Mouse (Mus musculus) spleen, adult 2 months (tissue): Measurements from ENCODE around the gene Ddc. TPM values are rescaled to one million over a fixed set of nuclear protein-coding genes. Genes with fewer than 3 reads are reported as not detected.

Source experiments
- DNase-seq, 2 experiments: peaks; one replicate each; pipeline versions ENCODE4 v3.0.0 to v3.0.0-alpha.2; 2012 to 2021; ENCODE audit warnings: low spot score in 2 of 2, low read depth in 1 of 2
- H3K27ac ChIP-seq: fragments of 200-500 bp; 2 replicates; pipeline ENCODE4 v1.5.1; 2012; ENCODE audit warnings: low read length, inconsistent platforms; ENCODE audit not compliant: insufficient read depth
- H3K27me3 ChIP-seq: fragments of 200-500 bp; 2 replicates; pipeline ENCODE4 v1.6.1; 2012; ENCODE audit warnings: mild to moderate bottlenecking, moderate library complexity, low read length, inconsistent platforms; ENCODE audit not compliant: control insufficient read depth, insufficient read depth
- H3K36me3 ChIP-seq: fragments of 200-500 bp; 2 replicates; pipeline ENCODE4 v1.6.1; 2012; ENCODE audit warnings: mild to moderate bottlenecking, low read length, inconsistent platforms; ENCODE audit not compliant: control insufficient read depth, insufficient read depth
- H3K4me1 ChIP-seq: fragments of 200-500 bp; 2 replicates; pipeline ENCODE4 v1.6.1; 2011; ENCODE audit warnings: inconsistent platforms; ENCODE audit not compliant: control insufficient read depth, insufficient read depth, insufficient read length
- H3K4me3 ChIP-seq: fragments of 200-500 bp; 2 replicates; pipeline ENCODE4 v1.5.1; 2011; ENCODE audit warnings: mild to moderate bottlenecking, inconsistent platforms; ENCODE audit not compliant: insufficient read depth, insufficient read length; ENCODE audit errors: extremely low read depth
- CTCF ChIP-seq: fragments of 200-500 bp; IDR thresholded peaks from 2 replicates; pipeline ENCODE4 v1.5.1; 2011; ENCODE audit warnings: mild to moderate bottlenecking, inconsistent platforms; ENCODE audit not compliant: insufficient read depth, insufficient read length, insufficient replicate concordance; ENCODE audit errors: extremely low read depth
- POLR2A ChIP-seq: fragments of 200-500 bp; IDR thresholded peaks from 2 replicates; pipeline ENCODE4 v1.6.1; 2011; ENCODE audit warnings: low read depth, low read length, inconsistent platforms
- WGBS: fragments of 180-500 bp; shearing (Covaris S2); methylation state at CpG from one replicate; pipeline ENCODE4 v1.1.7; 2018; 5-methylcytosine and 5-hydroxymethylcytosine counted together
- polyA plus RNA-seq: library from polyadenylated mRNA; depleted of rRNA; stranded (reverse); fragments of >200 nt; gene quantifications from 2 replicates; pipeline ENCODE4 v1.2.3, GENCODE M21; 2012

Ddc gene
- polyA plus RNA-seq, 1 experiment, result 0.35 TPM

DNA sequence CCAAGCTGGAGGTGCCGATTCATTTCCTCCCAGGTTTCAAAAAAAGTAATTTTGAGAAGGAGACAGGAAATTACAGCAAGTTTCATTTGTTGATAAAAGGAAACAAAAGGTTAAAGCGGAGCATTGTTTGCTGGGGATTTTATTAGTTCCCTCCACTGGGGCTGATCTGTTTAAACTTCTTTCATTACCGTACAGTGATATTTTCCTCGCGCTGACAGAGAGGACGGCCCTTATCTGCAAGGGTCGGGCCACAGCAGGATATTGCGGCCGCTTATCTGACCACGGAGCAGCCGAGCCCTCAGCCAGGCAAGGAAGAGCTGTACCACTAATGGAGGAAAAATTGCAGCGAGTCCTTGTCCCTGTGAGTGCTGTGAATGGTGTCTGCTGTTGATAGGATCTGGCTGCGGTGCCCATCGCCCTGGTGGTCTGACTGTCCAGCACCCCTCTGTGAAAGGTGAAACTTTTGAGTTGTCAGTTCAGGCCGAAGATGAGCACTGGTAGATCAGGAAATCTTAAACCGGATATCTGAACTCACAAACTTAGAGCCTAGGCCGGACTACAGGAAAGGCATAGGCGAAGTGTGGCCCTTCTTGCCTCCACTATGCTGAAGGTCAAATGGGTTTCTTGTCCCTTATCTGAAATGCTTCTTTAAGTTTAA lies 61.1 kb downstream of the Ddc start:
- Histone ChIP-seq H3K27ac (no peak overlapping the region; the same call in 1 of the 2 replicates), H3K27me3 (no peaks in the 10 kb centered on the region), H3K36me3 (no peaks in the 10 kb centered on the region), H3K4me3 (peak overlapping the region; percentile 36), H3K4me1 (peaks cover 3% of the 10 kb centered on the region; the same call in 1 of the 2 replicates)
- WGBS, result 10% methylated on average over 18 of the region's 18 CpGs
- no peak for DNase-seq
- TF ChIP-seq POLR2A (no peak), CTCF (no peak)

DNA sequence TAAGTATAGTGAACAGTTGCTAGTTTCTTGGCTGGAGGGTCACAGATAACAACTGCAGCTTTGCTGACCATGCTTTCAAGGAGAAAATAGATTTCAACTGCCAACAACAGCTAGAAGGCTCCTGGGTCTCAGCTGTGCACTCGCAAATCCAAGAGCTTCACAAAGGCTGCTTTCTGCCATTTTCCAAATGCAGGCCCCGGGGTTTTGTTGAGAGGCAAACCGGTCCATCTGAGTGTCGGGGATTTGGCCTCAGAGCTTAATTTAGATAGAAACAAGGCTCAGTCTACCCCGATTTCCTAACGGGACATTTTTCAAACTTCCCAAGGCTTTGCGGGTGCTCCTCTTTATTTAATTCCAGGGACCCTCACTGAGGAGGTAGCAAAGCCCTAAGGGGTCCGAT lies 61.7 kb downstream of the Ddc start:
- 49% methylated on average over 8 of the region's 8 CpGs for WGBS
- DNase-seq, result no peak
- no peaks in the 10 kb centered on the region for H3K27me3 ChIP-seq
- peaks cover 3% of the 10 kb centered on the region; the same call in 1 of the 2 replicates for H3K4me1 ChIP-seq
- 0 out of 2 replicates have a peak overlapping the region, but pooled peaks have one; percentile 36 for H3K4me3 ChIP-seq
- no peaks in the 10 kb centered on the region for H3K36me3 ChIP-seq
- no peak overlapping the region for H3K27ac ChIP-seq
- no peak for TF ChIP-seq CTCF
- no peak for TF ChIP-seq POLR2A

- Histone ChIP-seq H3K27me3 (no peaks in the 10 kb centered on the region), H3K4me3 (no peak overlapping the region), H3K36me3 (no peaks in the 10 kb centered on the region), H3K27ac (no peak overlapping the region), H3K4me1 (peaks cover 3% of the 10 kb centered on the region; the same call in 1 of the 2 replicates)
- TF ChIP-seq POLR2A, result no peak
- WGBS, result 88% methylated on average over 4 of the region's 4 CpGs
- no peak for DNase-seq
Observed at GRCm38 (mm10) chr11:11835791-11836190, 62.2 kb downstream of the Ddc start.

DNA sequence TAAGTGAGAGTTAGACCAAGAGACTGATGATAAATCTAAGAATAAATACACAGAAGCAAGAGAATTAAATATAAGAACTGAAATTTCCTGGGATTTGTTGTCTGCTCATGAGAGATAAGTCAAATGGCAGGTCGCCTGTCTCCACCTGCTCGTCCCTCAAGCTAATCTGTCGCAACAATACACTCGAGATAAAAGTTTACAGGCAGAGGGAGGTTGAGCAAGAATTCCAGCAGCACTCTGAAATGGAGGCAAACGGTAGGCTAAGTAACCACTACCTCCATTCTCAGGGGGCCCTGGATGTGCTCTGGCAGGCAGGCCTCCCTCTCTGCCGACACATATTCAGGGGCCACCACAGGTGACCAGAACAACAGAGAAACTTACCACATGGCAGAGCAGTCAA lies 62.6 kb downstream of the Ddc start:
- Histone ChIP-seq H3K27me3 (no peaks in the 10 kb centered on the region), H3K4me3 (no peak overlapping the region), H3K36me3 (no peaks in the 10 kb centered on the region), H3K4me1 (peaks cover 3% of the 10 kb centered on the region; the same call in 1 of the 2 replicates), H3K27ac (no peak overlapping the region)
- no peak for TF ChIP-seq CTCF
- no peak for TF ChIP-seq POLR2A
- WGBS, result 78% methylated on average over 6 of the region's 6 CpGs
- no peak for DNase-seq

- Histone ChIP-seq H3K4me3 (no peak overlapping the region), H3K4me1 (peaks cover 3% of the 10 kb centered on the region; the same call in 1 of the 2 replicates), H3K27ac (no peak overlapping the region), H3K36me3 (no peaks in the 10 kb centered on the region), H3K27me3 (no peaks in the 10 kb centered on the region)
- no peak for DNase-seq
- TF ChIP-seq CTCF, result no peak
- TF ChIP-seq POLR2A, result no peak
- 51% methylated on average over 8 of the region's 8 CpGs for WGBS
Observed at GRCm38 (mm10) chr11:11833100-11833499, 64.8 kb downstream of the Ddc start.

- Histone ChIP-seq H3K4me3 (no peak overlapping the region), H3K36me3 (no peaks in the 10 kb centered on the region), H3K27me3 (no peaks in the 10 kb centered on the region), H3K27ac (no peak overlapping the region), H3K4me1 (peaks cover 3% of the 10 kb centered on the region; the same call in 1 of the 2 replicates)
- DNase-seq, result no peak
- 54% methylated on average over 6 of the region's 6 CpGs for WGBS
- TF ChIP-seq POLR2A, result no peak
Observed at GRCm38 (mm10) chr11:11832755-11833084, 65.2 kb downstream of the Ddc start.

- Histone ChIP-seq H3K4me3 (no peak overlapping the region), H3K27ac (no peak overlapping the region), H3K27me3 (no peaks in the 10 kb centered on the region), H3K4me1 (peaks cover 3% of the 10 kb centered on the region; the same call in 1 of the 2 replicates), H3K36me3 (no peaks in the 10 kb centered on the region)
- TF ChIP-seq CTCF (no peak), POLR2A (no peak)
- WGBS, result 62% methylated on average over 6 of the region's 6 CpGs
- no peak for DNase-seq
Observed at GRCm38 (mm10) chr11:11831940-11832754, 65.8 kb downstream of the Ddc start.
